Mouse (Mus musculus) bone marrow, adult 2 months (tissue): ENCODE data around the gene Myl3. TPM values are rescaled to one million over a fixed set of nuclear protein-coding genes. Genes with fewer than 3 reads are reported as not detected.

Experiments
- H3K27ac ChIP-seq: fragments of 200-500 bp; 2 replicates; pipeline ENCODE4 v1.5.1; 2012; ENCODE audit warnings: low read depth, mild to moderate bottlenecking, control low read depth, inconsistent platforms, low read length; ENCODE audit not compliant: control insufficient read depth, poor library complexity, insufficient read depth
- H3K4me1 ChIP-seq: fragments of 200-500 bp; 2 replicates; pipeline ENCODE4 v1.6.1; 2011; ENCODE audit warnings: low read length; ENCODE audit not compliant: control insufficient read depth, insufficient read depth
- H3K4me3 ChIP-seq: fragments of 200-500 bp; replicated peaks from 2 replicates; pipeline ENCODE3; 2011; ENCODE audit warnings: mild to moderate bottlenecking, low read depth, low read length, control low read depth; ENCODE audit not compliant: control insufficient read depth
- CTCF ChIP-seq: fragments of 200-500 bp; IDR thresholded peaks from 2 replicates; pipeline ENCODE4 v1.5.1; 2011; ENCODE audit warnings: low read length, control low read depth; ENCODE audit not compliant: control insufficient read depth, insufficient read depth
- POLR2A ChIP-seq: fragments of 200-500 bp; IDR thresholded peaks from 2 replicates; pipeline ENCODE4 v1.6.1; 2011; ENCODE audit warnings: low read depth, mild to moderate bottlenecking, control low read depth, low read length, borderline replicate concordance; ENCODE audit not compliant: control insufficient read depth
- WGBS: fragments of 180-500 bp; shearing (Covaris S2); methylation state at CpG from one replicate; pipeline ENCODE4 v1.1.7; 2018; 5-methylcytosine and 5-hydroxymethylcytosine counted together
- polyA plus RNA-seq: library from polyadenylated mRNA; stranded (reverse); fragments of >200 nt; gene quantifications from 2 replicates; pipeline ENCODE4 v1.2.4, GENCODE M21; 2011; ENCODE audit warnings: low replicate concordance; ENCODE audit not compliant: missing spikeins, insufficient read depth, insufficient read length

Myl3 gene
- polyA plus RNA-seq, 1 experiment = 2.2 TPM

DNA sequence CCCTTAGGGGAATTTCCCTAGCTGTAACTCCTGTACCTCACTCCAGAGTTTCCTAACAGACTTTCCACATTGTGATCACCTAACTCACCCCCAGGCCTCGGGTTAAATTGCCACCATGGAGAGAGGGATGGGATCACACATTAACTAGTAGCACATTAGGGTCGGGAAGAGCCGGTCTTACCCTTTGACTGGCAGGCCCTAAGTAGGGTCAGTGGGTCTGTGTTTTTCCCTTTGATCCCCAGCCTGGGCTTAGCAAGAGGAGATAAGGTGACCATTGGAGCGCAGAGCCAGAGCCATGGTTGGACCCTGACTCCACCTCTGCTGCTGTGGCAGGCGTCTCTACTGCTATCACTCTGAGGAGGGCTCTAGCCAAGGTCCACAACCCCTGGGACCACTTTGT is 4.1 kb downstream of the Myl3 start:
- no peaks in the 10 kb centered on the region for H3K4me1 ChIP-seq
- no peak for TF ChIP-seq POLR2A
- TF ChIP-seq CTCF = no peak
- H3K27ac ChIP-seq = no peak overlapping the region
- H3K4me3 ChIP-seq = no peak overlapping the region
- 73% methylated on average over 5 of the region's 5 CpGs for WGBS

GRCm38 (mm10) chr9:110746238-110746637 is 4.6 kb downstream of the Myl3 start:
- Histone ChIP-seq H3K27ac (no peak overlapping the region), H3K4me1 (no peaks in the 10 kb centered on the region), H3K4me3 (no peak overlapping the region)
- TF ChIP-seq CTCF (no peak), POLR2A (no peak)
- WGBS = 71% methylated on average over 5 of the region's 5 CpGs

- Histone ChIP-seq H3K4me3 (no peak within 1 kb of the TSS), H3K27ac (no peak within 1 kb of the TSS; the same call in 1 of the 2 replicates), H3K4me1 (no peaks in the 10 kb centered on the region)
- TF ChIP-seq POLR2A (no peak), CTCF (no peak)
- WGBS = 80% methylated on average over 7 of the region's 7 CpGs
Measured at GRCm38 (mm10) chr9:110746961-110747360, 5.3 kb downstream of the Myl3 start, which contains the start of gene Pth1r. Gene Pth1r (minus strand): TSS chr9:110747145.

DNA sequence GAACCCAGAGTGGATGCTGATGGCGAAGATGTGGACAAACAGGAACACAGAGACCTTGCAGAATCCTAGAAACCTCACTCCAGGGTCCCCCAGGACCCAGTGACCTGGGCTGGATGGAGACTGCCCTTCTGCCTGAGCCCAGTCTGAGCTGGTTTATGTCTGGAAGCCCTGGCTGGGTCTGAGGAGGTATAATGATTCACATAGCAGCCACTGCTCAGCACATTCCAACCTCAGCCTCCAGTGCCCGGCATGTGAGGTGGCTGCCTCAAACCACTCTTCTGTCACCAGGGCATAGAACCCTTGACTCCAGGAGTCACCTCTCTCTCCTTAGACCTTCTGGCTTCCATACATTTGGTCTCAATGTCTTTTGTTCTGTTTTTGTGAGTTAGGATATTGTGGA is 6.8 kb downstream of the Myl3 start:
- 86% methylated on average over 2 of the region's 2 CpGs for WGBS

GRCm38 (mm10) chr9:110750404-110751187 is 8.9 kb downstream of the Myl3 start:
- H3K27ac ChIP-seq = no peak overlapping the region
- no peaks in the 10 kb centered on the region for H3K4me1 ChIP-seq
- H3K4me3 ChIP-seq = no peak overlapping the region
- 44% methylated on average over 14 of the region's 14 CpGs for WGBS
- TF ChIP-seq CTCF (no peak), POLR2A (no peak)

More for the DNA sequence above, 6.8 kb downstream of the Myl3 start:
- TF ChIP-seq POLR2A (no peak), CTCF (no peak)
- Histone ChIP-seq H3K4me3 (no peak overlapping the region), H3K27ac (no peak overlapping the region), H3K4me1 (no peaks in the 10 kb centered on the region)

DNA sequence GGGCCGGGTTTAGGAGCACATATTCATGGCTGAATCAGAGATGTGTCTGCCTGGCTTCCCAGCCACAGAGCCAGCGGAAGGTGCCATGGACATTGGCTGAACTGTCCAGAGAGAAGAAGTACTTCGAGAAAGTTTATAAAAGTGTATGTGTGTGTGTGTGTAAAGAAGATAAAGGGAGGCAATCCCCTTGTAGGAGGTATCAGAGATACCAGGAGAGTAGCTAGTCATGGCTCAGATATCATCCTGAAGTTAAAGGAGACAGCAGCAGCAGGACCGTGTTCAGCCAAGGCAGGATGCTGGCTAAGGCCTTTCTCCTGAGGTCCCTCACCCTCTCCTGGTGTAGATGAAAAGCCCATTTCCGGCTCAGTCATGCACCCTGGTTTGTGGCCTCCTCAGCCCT is 9.8 kb downstream of the Myl3 start:
- WGBS = 60% methylated on average over 5 of the region's 5 CpGs
- no peak overlapping the region for H3K4me3 ChIP-seq
- no peak overlapping the region for H3K27ac ChIP-seq
- no peak for TF ChIP-seq POLR2A
- no peak for TF ChIP-seq CTCF
- no peaks in the 10 kb centered on the region; the same call in 1 of the 2 replicates for H3K4me1 ChIP-seq

- Histone ChIP-seq H3K27ac (no peak overlapping the region), H3K4me1 (no peaks in the 10 kb centered on the region; the same call in 1 of the 2 replicates), H3K4me3 (no peak overlapping the region)
- TF ChIP-seq POLR2A (no peak), CTCF (no peak)
- WGBS = 83% methylated on average over 4 of the region's 4 CpGs
Measured at GRCm38 (mm10) chr9:110752917-110753435, 11.3 kb downstream of the Myl3 start.

- WGBS = 89% methylated on average over 4 of the region's 4 CpGs
- TF ChIP-seq POLR2A (no peak), CTCF (no peak)
- Histone ChIP-seq H3K27ac (no peak overlapping the region), H3K4me3 (no peak overlapping the region), H3K4me1 (no peaks in the 10 kb centered on the region; the same call in 1 of the 2 replicates)
Measured at GRCm38 (mm10) chr9:110753773-110754172, 12.1 kb downstream of the Myl3 start.
